Mouse (Mus musculus): Measurements from ENCODE around the gene Mrps21.

GRCm38 (mm10) chr3:95893126-95893525 lies 21.8 kb upstream of the Mrps21 start:
- no peak for TF ChIP-seq CTCF (IDR thresholded peaks at IDR 0.05; ENCODE audit: low read depth, low read length)
- no peak for TF ChIP-seq TAL1 (conservative IDR thresholded peaks at IDR 0.05; ENCODE audit: low read depth, low read length)
- no peak for TF ChIP-seq GATA1 (IDR thresholded peaks at IDR 0.05; ENCODE audit: borderline replicate concordance, low read length)
- no peak for TF ChIP-seq GATA2 (IDR thresholded peaks at IDR 0.05; ENCODE audit: borderline replicate concordance, low read depth, low read length)
